Mouse (Mus musculus): ENCODE measurements around the gene Dnah1.

DNA sequence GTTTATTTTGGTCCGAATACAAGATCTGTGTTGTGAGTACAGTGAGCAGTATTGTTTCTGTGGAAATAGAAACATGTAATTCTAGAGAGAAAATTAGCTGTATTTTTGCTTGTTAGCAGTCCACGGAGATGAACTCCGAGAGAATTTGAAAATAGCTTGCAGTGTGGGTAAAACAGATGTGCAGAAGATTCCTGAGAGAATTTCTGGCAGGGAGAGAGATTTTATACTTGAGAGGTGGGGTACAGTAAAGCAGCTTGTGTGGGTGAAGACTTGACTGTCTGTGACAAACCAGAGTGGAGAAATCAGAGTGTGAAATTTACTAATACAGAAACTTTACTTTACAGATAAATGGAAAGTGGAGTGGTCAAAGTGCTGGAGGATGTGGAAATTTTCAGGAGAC, 45.7 kb upstream of the Dnah1 start:
- no peak for TF ChIP-seq CTCF (conservative IDR thresholded peaks at IDR 0.05; ENCODE audit: low read length)
- no peak for TF ChIP-seq POU5F1 (IDR thresholded peaks at IDR 0.05; ENCODE audit: borderline replicate concordance, low read length)
- no peak for TF ChIP-seq NANOG (IDR thresholded peaks at IDR 0.05; ENCODE audit: borderline replicate concordance, low read length)

All from E14TG2a.4 (cell line).